Mouse (Mus musculus): ENCODE data around the gene Cmtr2.

GRCm38 (mm10) chr8:110267268-110267667 is 51.8 kb downstream of the Cmtr2 start:
- TF ChIP-seq CTCF (IDR thresholded peaks at IDR 0.05; ENCODE audit: extremely low read depth, insufficient read depth, insufficient read length, insufficient replicate concordance) (no peak), POLR2A (IDR thresholded peaks at IDR 0.05; ENCODE audit: low read depth, low read length) (no peak)

All from spleen, adult 2 months (tissue).